Mouse (Mus musculus) lung, postnatal 0 days (tissue): ENCODE measurements at regions not wholly inside any gene's neighbourhood (a gene's known extent, or its start where the extent isn't known, plus 50 kb on each side); places are given as distances from the start of the nearest gene placed in this dataset.

Experiments used
- CTCF ChIP-seq: IDR thresholded peaks from 2 replicates; pipeline ENCODE4 v1.5.1; 2016; ENCODE audit warnings: antibody characterized with exemption, mild to moderate bottlenecking
- EP300 ChIP-seq: IDR thresholded peaks from 2 replicates; pipeline ENCODE4 v1.6.1; 2016; ENCODE audit warnings: antibody characterized with exemption, mild to moderate bottlenecking, control low read depth

GRCm38 (mm10) chr15:96124397-96124796, 162.9 kb upstream of the Arid2 start:
- TF ChIP-seq CTCF (no peak), EP300 (no peak)
